Mouse (Mus musculus): ENCODE data around the gene Hpse.

DNA sequence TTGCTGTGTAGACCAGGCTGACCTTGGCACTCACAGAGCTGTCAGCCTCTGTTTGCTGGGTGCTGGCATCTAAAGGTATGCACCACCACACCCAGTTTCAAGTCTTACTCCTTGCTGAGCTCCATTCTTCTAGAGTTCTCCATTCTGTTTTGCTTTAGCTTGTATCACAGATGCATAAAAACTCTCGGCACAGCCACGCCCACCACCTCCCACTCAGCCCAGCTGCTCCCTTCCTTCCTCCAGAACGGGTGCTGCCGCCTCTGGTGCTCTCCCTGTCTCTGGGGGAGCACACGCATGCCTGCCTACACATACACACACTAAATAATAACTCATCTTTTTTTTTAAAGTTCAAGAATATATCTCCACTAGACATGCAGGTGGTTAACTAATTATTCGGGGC is 61.1 kb downstream of the Hpse start:
- TF ChIP-seq POLR2A (IDR thresholded peaks at IDR 0.05; ENCODE audit: extremely low read depth, insufficient read depth, low read length) (no peak), CTCF (IDR thresholded peaks at IDR 0.05; ENCODE audit: low read depth, low read length) (no peak)

Data from liver, adult 2 months (tissue).